Mouse (Mus musculus) c-Kit-positive CD71-negative TER-119-negative erythroid progenitor cells, embryonic 14.5 days (primary cell): Measurements from ENCODE around the gene Tenm2.

Experiments used
- DNase-seq: peaks from one replicate; pipeline ENCODE4 v3.0.0-alpha.2; 2013; ENCODE audit warnings: low read depth

The Tenm2 gene

DNA sequence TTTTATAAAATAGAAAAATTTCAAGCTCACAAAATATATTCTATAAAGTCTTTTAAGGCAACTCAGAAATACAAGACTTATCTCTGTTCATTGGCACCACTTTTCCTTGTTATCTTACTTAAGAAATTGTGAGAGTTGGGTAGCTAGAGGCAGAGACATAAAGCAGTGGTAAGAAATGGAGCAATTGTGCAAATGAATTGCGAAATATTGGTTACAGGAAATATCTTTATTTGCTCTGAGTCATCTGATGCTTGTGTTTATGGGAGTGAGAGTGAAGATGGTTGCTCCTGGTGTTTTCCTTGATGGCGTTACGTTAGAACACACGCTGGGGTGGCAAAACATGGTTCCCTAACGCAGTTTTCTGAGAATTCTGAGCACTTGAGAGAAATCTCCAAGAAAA, 156.4 kb downstream of the Tenm2 start:
- no peak for DNase-seq

DNA sequence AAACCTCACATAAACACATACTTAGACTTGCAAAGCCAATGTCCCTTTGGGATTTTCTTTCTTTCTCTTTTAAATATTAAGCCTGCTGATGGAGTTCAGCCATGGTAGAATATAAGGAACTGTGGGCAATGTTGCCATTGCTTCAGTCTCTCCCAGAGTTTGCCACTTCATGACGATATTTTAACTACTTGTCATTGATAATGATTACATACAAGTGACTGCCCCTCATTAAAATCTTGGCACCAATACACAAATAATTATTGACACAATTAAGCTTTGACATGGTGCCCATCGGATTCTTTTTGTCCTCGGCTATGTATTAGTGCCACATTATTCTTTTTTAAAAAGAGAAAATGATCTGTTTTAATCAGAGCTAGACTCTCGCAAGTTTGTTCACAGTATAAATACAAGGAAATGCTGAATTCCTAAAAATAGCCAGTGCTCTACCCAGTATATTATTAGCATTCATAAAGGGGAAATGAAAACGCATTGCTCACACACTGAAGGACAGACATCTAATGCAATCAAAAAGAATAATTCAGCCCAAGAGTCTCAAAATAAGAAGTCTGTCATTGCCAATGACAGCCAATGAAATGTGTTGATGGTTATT, 158.7 kb downstream of the Tenm2 start:
- no peak for DNase-seq

DNA sequence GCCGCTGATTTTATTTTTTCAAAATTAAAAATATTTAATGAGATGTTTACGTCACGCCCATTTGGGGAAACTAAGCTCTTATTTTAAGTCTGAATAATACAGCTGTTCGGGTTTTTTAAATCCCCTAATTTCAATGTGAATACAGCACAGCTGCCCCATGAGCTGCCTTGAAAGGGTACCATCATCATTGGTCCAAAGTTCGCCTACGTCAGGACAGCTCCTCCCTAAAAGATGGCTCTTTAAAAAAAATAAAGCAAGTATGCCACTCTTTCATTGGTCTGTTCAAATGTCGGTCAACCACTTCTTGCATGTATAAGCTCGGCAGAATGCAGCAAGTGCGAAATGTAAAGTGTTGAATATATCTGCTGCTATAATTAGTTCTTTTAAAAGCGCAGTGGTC, 160.4 kb downstream of the Tenm2 start:
- no peak for DNase-seq

DNA sequence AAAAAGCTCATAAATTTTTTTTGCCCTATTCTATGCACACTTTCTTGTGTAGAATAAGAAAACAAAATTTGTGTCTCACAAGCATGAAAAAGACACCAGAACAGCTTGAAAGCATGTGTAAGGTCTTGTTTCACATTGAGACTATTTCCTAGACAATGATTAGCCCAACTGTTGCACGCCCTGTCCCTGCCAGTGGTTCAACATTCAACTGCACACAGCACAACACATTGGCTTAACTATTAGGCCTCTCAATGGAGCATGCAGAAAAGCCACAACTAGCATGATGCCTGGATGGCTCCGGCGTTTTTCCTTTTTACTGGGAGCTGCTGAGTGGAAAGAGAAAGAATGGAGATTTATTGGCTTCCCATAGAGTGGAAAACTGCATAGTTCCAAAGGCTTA, 170.3 kb downstream of the Tenm2 start:
- DNase-seq, result no peak

DNA sequence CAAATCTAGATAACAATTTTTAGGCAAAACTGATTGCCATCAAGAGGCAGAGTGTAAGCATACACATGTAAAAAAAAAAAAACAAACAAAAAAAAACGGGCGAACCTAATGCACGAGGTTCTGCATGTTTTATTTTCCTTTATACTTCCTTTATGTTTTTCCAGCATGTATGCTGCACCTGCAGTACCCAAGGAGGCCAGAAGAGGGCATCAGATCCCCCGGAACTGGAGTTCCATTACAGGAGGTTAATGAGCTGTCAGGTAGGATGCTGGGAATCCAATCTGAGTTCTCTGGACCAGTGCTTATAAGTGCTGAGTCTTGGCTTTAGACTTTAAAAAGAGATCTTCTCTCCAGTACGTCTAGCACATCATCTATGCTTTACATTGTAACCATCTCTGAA, 189.1 kb downstream of the Tenm2 start:
- DNase-seq, result no peak

DNA sequence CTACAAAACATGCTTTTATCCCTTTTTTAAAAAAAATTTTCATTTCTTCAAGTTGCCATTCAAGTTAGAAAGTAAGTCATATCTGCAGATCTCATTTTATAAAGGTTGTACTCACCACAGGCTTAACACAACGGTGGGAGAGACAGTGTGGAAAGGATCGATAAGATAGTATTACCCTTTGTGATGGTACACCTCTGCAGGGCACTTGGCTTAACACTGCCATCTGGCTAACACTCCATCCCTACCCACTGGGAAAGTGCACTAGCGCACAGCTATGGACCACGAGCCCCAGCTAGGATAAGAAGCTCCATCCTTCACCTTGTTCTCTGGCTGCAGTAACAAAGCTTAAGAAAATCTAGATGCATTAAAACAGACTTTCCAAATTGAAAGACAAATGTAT, 194.5 kb downstream of the Tenm2 start:
- no peak for DNase-seq

DNA sequence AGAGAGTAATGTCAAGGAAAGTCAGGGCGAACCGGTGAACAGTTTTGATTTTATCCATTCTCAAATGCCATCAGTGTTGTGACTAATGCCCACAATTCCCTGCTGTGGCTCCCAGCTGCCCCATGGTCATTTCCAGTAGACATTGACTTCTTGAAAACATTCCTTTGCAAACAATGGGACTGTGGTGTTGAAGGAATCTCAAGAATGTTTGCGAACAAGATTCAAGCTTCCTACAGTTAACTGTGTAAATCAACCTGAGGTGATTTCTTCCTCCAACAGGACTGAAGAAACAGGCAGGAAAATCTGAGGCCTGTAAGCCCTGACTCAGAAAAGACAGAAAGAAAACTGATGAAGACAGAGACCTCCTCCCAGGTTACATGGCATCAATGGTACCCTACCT, 196.5 kb downstream of the Tenm2 start:
- DNase-seq, result no peak

DNA sequence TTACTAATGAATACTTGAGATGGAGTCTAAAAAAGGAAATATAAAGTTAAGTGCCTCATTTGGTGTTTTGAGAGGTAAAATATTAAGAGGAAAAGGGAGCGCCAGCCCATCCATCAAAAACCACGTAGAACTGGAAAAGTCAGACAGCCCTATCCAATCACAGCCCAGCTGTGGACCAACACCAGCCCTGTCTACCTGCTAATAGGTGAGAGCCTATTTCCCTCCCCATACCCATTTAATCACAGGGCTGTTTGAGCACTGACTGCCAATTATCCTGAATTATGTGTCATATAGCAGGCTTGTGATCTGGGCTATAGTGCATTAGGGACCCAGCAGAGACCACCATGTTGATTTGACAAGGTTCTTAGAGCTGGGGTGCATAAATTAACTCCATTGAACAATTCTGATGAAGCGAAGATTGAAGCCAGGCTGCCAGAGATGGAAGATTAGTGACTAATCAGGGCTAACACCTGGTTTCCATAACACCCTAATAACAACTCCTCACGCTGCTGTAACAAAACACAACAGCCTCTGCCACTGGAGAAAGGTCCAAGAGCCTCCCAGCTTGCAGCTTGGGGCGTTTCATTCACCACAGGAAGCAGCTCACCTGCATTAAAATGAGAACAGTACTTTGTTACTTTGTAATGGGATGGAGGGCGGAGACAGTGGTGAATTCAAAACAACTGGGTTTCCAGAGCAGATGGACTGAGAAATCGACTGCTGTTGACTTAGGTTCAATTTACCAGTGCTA, 204.3 kb downstream of the Tenm2 start:
- no peak for DNase-seq

DNA sequence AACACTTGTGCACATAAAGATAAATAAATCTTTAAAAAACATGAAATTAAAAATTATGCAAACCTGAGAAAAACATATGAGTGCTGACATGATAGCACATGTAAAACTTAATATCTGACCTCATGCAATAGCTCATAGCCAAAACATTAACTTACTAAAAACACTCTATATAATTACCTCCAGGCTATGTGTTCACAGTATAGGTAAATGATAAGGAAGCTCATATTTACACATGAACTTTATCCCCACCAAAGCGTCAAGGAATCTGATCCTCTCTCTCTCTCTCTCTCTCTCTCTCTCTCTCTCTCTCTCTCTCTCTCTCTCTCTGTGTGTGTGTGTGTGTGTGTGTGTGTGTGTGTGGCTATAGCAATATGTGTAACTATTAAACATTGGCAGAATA, 223.9 kb downstream of the Tenm2 start:
- DNase-seq, result no peak

DNA sequence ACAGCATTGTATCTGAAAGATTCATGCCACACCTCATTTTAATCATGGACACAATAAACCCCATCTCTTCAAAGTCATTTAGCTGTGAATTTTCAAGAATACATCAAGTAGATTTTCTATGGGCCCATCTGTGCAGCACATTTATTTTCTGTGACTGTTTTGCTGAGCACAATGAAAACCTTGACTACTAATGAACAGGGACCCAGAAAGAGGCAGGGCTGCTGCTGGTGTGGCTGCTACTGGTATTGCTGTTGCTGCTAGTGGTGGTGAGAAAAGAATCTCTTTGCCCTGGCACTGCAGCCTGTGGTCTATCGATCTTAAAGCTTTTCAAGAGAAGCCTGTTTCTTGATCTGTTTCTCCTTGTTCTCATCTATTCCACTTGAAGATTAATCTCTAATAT, 226.5 kb downstream of the Tenm2 start:
- no peak for DNase-seq

DNA sequence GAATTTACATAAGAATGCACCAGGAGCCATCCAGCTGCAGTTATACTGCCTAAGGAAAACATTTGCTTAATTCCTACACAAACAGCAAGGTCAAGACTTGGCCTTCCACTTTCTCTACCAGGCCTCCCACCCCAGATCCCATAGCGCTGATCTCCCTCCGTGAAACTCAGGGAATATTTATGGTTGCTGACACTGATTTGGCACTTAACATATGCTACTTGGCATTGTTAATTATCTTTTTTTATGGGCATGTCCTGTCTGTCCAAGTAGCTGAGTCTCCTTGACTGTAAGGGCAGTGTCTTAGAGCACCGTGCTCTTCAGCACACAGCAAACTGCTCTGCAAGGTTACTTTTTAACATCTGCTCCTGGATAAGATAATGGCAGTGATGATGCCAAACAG, 238.1 kb downstream of the Tenm2 start:
- no peak for DNase-seq

DNA sequence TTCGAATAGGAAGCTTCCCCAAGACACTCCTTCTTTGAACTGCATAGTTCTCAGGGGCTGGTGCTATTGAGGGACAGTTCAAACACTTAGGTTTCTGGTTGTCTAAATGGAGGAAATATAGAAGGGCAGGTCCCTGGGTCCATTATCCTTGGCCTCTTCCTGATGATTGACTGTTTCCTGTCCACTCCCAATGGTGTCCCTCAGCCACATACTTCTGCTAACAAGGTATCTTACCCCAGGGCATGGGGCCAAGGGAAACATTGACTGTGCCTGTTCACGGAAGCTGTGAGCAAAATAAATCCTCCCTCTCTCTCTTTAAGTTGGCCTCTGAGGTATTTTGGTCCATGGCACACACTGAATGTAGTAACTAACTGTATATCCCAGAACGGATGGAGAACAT, 244.9 kb downstream of the Tenm2 start:
- no peak for DNase-seq

DNA sequence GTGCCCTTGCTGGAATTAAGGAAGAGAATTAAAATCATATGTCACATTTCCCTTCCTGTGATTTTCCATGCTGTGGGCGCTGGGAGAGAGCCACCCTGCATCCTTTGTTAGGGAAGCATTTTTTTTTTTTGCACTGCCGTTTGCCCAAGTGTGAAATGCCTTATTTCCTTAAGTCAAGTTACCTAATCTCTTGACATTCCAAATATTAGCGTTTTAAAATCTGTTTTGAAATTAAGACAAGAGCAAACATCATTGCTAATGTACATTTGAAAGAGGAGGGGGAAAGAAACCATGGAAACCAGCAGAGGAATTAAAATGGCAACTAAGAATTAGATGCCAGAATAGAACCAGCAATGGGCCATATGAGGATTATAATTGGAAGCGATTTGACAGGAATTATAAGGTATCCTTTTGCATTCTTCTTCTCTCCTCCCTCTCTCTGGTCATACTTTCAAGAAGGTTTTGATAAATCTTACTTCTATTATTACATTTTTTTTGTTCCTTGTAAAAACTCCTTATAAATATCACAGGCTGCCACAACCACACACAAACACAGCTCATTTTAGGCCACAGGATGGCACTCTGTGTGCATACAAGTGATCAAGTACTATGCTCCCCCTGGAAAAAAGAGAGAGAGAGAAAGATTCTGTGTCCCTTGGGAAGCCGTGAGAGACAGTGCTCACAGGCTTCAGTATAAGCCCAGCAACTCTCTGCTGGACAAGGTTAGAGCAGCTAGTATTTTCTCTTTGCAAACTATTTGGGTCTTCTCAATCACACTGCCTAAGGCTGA, 246.8 kb downstream of the Tenm2 start:
- no peak for DNase-seq

DNA sequence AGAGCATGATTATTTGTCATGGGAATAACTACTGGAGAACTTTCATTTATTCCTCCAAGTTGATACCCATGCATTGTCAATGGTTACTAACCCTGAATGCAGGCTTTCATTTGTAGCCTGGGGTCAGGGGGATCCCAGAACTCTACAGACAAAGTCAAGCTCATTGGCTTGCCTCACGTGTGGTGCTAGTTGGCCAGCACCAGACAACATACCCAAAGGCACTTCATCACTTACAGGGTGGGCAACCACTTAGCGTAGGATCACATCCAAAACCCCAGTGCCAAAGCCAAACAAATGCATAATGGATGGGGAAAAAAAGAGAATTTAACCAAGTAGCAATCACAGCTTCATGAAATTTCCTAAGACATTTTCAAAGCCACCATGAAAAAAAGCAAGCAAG, 261.6 kb downstream of the Tenm2 start:
- DNase-seq, result no peak

DNA sequence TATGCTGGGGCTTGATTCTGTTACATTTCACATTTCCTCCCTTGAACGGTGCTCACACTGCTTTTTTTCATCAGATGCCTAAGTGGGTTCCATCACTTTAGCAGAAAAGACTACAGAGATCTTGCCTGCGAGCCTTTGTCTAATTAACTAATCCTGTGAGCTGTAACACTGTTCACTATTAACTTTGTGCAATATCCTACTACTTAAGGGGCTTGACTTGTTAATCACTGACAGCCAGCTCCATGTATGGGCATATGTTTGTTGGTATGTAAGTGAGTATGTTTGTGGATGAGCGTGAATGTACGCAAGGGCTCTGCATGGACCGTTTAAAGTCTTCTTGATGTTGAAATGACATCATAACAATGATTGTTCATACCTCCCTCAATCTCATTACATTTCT, 277.7 kb downstream of the Tenm2 start:
- DNase-seq, result no peak

DNA sequence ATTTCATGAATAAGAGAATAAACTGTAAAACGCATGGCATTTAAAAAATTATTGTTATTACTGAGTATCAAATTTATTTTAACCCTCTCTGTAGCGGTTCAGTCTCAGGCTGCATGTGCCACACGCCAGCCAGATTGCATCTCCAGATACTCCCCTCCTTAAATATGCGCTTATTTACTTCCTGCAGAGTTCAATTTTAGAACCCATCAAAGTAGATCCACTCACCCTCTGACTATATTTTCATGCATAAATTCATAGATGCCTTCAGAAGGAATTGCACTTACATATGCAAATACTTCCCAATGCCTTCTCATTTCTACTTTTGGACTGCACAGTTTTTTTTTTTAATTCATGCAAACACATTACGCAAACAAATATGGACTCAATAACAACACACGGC, 294.3 kb downstream of the Tenm2 start:
- no peak for DNase-seq

DNA sequence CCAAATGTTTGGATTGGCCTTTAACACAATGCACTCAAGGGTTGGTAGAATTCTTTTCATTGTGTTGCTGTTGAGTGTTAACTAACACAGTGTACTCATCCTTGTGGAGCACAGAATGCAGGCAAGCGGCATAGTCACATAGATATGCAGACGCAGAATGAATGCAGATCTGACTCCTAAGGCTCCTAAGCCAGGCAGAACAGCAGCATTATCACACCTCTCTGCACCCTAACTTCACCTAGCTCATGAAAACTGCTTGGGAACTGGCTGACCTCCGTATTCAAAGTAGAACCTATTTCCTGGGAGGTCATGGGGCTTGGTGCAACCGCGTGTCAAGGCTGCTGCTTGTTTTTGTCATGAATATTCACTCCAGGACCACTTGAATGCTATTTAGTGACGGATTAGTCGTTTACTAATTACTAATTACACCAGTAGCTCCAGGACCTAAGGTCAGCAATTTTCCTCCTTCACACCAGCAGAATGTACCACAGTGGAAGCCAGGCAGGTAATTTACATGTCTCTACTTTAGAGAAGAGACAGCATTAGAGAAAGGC, 295.1 kb downstream of the Tenm2 start:
- no peak for DNase-seq

DNA sequence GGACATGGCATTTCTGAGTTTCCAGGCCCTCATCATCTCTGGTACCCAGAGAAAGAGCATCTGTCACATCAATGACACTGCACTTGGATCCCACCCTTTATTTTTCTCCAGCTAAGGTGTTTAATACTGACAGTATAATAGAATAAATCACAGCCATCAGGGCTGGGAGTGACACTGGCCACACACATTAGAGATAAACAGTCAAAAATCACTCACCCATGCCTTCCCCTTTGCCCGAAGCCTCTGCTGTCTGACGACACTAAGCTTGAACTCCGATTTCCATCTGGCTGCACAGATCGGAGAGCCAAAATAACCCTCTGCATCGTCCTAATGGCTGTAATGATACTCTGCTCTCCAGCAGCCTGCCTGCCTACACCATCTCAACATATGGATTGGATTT, 305.9 kb downstream of the Tenm2 start:
- no peak for DNase-seq

DNA sequence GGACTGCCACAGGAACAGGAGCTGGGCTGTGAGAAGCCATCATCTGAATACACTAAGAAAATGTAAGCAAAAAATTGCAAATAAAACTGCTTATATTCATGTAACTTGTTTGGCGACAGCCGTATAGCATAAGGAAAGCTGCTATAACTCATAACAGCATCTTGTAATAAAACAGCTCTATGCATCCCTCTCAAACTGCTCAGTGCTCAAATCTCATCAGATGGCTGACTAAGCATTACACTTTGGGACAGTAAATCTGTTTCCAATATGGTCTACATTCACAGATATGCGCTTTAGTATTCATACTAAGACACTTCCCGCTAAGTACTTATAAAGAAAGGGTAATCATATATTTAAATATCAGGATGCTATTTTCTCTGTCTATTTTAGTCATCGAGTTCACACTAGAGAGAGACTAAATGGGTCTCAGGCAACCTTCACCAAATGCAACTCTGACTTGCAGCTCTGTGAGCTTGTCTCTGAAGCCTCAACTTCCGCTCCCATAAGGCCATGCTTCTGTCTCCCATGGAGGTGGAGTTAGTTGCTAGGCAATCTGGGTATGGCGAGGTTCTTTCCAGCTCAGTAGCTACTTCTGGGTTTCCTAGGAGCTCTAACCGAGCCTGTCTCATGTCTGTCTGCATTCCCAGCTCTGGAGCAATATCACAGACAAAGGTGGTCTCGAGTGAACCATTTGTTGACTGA, 308.9 kb downstream of the Tenm2 start:
- DNase-seq, result no peak

DNA sequence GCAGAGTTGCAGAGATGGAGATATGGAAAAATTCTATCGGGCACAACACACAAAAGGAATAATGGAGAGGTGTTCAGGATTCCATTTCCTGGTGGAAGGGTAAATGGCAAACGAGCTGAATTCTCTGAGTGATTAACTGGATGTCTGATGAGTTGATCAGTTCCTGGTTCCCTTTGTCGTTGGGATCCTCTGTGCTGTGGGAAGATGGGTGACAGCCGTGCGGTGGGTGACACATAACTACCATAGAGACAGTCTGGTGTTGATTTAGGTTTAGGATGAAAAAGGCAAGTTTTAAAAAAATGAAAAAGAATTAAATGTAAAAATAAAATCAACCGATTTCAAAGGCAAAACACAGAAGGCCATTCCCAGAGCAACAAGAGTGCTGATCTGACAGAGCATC, 316.5 kb downstream of the Tenm2 start:
- DNase-seq, result no peak

DNA sequence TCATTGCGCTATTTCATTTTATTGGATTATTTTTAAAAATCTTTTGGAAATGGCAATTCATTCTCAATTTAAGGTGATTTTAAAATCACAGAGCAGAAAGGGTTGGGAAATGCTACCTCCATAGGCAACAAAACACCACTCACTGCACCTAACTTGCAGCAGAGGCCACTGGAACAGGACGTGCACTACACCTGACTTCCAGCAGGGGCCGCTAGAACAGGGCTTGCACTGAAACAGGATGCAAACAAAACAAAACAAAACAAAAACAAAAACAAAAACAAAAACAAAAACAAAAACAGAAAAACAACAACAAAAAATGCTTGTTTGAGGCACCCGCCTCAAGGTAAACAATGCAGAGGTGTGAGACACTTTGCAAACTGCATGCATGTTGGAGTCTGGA, 324.4 kb downstream of the Tenm2 start:
- no peak for DNase-seq

DNA sequence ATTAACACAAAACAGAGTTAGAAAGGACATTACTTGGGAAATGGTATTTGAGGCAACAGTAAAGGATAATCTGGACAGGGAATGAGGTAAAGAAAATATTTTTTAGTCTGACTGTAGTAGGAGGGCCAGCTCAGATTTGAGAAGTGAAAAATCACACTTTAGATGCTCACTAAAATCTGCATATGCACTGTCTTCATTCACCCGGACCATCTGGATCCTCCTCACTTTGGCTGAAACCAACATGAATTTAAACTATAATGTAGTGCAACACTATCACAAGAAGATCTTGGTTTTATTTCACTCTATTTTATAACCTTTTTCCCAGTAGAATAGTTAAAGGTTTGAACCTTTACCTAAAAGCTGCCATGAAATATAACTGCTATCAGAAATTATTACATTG, 326.7 kb downstream of the Tenm2 start:
- no peak for DNase-seq
